Mouse (Mus musculus) adrenal gland, adult (tissue): ENCODE data around the gene Rbak.
"Not testable (repeated sequence)": the region's sequence is repeated elsewhere in the genome, so short reads cannot be mapped to it uniquely, and the experiment has no call there.

ENCODE experiments used
- DNase-seq, 2 experiments: peaks; one replicate each; pipeline ENCODE4 v3.0.0; 2022 to 2023; ENCODE audit warnings: low spot score in 1 of 2; ENCODE audit not compliant: inconsistent age in 2 of 2

Gene Rbak

DNA sequence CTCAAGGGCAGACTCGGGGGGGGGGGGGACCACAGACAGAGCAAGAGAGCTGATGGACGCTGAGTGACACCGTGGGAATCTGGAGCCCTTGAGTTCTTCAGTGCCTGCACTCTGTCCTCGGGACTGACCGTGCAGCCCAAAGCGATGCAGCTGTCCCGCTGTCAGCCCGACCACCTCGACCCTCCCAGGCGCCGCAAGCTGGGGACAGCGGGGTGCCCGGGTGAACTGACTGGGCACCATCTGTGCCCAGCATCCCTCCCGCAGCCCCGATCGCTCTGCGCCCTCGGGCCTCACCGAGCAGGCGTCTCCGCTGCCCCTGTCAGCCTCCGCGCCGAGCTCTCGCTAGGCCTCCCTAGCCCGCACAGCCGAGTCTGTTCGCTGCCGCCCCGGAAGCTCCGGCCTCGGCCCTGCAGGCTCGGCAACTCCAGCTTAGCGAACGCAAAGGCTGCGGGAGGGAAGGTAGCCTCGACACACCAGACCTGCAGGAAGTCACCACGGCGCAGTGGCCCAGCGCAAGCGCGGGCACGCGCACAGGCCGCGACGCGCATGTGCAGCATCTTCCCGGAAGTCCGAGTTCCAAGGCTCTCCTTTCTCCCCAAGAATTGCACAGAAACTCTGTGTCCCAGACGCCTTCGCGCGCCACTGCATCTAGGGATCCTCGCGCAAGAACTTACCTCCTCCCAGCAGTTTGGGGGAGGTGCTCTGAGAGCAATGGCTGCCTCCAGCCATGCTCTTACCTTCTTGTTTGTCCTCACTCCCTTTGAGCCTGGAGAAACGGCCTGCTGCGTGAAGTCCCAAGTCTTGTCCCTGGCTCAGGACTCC is at the start of gene Rbak, which contains the start of gene Spdye4b:
TSS of gene Rbak (minus strand) at position 521 of the 822 bp plus-strand sequence.
TSS of gene Spdye4b (plus strand) at position 763 of the 822 bp plus-strand sequence.
- peak; percentile 96 to 97 for DNase-seq

DNA sequence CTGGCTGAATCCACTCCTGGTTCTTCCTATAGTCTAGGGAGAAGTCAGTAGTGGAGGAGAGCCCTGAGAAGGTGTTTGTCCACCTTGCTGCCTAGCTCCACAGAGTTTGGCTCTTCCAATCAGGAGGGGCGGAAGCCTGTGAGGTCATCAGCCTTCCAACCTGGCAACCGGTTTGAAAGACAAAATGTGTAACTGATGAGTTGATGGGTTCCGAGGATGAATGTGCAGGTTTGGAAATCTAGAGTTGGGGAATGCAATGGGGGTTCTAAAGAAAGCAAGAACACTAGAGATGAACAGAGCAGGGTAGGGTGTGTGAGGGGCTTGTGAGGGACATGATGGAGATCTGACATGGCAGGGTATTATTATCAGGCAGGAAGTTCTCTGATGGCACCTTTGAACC is 46.2 kb upstream of the Rbak start, which contains the start of gene Spdye4a:
TSS of gene Spdye4a (minus strand) at position 101 of the 400 bp plus-strand sequence.
- DNase-seq: no peak

DNA sequence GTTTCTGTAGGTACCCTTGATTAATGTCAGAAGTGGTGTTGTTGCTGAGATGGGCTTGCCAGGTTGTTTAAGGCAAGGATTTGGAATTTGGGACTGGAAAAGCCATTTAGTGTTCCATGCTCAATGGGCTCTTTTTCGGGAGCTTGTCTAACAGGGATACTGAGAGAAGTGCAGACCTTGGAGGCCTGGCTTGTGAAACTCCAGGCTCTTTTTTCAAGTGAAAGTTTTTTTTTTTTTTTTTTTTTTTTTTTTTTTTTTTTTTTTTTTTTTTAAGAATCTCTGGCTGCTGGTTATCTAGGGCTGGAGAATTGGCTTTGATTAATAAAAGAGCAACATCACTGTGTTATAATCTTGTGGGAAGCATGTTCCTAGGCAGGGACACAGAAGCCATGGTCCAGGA is 41.7 kb upstream of the Rbak start:
- DNase-seq: no peak

DNA sequence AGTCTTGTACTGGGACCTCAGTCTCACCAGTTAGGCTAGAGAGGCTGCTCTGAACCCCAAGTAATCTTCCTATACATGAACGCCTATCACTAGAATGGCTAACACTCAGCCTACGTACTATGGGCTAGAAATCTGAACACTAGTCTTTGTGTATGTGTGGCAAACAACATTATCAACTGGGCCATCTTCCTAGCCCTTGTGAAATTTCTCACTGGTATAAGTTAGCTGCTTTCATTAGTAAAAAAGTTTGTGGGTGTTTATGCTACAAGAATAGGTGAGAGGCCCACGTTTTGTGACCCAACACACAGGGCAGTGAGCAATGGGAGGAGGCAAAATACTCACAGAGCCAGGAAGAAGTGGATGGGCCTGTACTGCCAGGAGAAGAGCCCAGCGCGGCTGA is 40.4 kb upstream of the Rbak start:
- DNase-seq: no peak

DNA sequence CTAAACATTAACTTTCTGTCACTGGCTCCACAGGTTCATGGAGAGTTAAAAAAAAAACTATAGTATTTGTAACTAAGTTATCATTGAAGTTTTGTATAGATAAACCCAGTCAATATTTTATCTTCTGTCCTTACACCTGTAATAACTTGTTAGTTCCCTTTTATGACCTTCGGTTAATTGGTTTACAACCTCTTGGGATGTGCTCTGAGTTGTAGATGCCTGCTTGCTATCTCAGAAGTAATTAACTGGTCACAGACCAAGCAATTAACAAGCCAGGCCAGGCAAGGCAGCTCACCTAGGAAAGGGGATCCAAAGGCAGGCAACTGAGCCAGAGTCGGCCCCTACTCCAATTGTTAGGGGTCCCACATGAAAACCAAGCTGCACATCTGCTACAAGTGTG is 33.3 kb upstream of the Rbak start:
- DNase-seq: no peak

DNA sequence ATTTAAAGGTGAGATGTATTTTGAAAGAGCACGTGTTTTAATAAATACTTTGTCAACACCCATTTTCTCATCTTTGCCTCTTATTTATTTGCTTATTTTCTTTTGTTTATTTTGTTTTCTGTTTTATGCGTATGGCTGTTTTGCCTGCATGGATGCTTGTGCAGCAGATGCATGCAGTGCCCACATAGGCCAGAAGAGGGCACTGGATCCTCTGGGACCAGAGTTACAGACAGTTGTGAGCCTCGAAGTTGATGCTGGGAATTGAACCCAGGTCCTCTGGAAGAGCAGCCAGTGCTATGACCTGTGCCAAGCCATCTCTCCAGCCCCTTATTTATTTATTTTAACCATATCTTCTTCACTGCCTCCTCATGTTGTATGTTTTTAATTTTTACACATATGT is 24.4 kb upstream of the Rbak start:
- no peak for DNase-seq

DNA sequence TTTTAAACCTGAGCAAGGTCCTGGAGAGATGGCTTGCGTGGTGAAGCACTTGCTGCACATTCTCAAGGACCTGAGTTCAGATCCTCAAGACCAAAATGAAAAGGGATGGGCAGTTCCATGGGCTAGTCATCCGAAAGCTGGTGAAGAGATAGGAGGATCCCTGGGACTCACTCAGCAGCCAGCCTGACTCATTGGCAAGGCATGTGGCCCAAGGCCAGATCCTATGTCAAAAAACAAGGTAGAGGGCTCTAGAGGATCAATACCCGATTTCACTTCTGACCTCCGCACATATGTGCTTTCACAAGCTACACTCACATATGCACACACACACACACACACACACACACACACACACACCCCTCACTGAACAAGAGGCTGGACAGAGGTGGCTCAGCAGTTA is 15.9 kb upstream of the Rbak start:
- peak; percentile 60 to 76 for DNase-seq

DNA sequence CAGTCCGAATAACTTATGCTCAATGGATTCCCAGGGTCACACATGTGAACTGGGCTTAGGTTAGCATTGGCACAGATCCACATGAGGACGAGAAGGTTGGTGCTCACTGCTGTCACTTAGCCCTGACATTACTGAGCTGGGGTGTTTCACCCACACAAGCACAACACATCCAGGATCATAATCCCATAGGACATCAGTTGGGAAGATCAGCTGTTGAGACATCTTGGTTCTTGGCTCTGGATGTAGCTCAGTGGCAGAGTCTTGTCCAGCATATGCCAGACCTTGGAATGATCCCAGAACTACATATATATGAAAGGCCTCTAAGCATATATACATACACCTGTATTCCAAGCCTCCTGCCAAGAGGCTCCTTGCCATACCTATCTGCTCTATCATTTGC is 14.6 kb upstream of the Rbak start:
- DNase-seq: no peak

DNA sequence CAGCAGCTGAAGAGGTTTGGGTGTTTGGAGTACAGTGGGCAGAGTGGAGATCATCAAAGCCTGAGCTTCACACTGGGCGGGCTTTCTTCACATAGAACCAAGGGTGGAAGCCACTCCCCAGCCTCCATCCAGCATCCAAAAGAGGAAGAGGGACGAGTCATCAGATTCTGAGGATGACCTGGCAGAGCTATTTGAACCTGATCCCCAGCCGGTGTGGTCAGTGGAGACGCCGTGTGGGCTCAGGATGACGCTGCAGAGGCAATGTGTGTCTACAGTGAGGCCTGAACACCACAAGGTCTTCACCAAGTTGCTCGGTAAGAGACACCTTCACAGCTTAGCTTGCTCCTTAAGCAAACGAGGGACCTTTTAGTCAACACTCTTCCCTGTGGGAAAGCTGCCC is 14.2 kb upstream of the Rbak start:
- not testable (repeated sequence) for DNase-seq

DNA sequence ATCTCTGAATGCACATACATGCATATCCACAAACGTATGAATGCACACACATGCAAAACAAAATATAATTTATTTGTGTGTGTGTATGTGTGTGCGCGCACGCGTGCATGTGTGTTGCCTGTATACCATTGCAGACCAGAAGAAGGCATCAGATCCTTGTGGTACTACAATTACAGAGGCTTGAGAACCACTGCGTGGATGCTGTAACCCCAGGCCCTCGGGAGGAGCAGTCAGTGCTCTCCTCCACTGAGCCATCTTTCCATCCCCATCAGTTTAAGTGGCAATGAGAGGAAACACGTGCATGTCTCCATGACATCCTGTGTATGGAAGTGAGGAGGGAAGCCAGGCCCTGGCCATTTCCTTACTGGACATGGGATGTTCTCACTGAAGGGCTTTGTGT is 12.2 kb upstream of the Rbak start:
- DNase-seq: no peak

DNA sequence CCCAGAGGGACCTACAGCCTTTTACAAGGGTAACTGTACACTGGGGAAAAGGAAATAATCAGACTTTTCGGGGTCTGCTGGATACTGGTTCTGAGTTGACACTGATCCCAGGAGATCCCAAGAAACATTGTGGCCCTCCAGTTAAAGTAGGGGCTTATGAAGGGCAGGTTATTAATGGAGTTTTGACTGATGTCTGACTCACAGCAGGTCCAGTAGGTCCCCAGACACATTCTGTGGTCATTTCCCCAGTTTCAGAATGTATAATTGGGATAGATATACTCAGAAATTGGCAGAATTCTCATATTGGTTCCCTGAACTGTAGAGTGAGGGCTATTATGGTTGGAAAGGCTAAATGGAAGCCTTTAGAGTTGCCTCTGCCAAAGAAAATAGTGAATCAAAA is 7.4 kb upstream of the Rbak start:
- not testable (repeated sequence) for DNase-seq

DNA sequence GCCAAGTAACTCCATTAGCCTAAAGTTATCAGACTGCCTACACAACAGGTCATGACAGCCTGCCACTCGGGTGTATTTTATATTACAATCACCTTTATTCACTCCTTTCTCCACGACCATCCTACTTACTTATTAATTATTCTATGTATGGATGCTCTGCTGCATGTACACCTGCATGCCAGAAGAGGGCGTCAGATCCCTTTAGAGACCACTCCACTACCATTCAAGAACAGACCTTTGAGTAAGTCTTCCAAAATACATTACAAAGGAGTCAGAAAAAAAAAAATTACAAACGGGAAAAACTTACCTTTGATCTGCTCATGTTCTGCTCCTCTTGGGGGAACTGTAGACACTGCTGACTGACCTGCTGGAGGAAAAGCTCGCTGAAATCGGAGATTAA is 1.4 kb downstream of the Rbak start:
- DNase-seq: peak in 1 of 2 experiments; percentile 51

DNA sequence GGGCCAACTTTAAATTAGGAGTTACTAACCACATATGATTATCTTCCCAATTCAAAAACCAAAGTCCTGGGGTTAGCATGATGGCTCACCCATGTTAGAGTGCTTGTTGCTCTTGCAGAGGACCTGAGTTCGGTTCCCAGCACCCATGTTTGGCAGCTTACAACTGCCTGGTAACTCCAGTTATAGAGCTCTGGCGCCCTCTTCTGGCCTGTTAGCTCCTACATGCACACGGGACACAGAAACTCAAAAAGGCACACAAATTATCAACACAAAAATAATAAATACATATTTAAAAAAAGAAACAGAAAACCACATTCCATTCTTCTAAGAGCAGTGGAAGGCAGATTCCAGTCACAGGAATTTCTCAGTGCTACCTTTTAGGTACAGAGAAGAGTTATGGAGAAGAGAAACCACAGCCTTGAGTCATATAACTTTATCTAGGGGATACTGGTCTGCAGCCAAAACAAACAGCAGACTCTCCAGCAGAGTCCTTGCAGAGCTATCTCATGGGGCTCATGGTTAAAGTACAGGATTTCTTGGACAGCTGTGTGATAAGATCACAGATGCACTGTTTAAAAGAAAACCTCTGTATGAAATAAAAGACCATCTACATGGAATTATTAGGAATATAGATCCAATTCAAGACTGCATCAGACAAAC is 2.9 kb downstream of the Rbak start:
- DNase-seq: peak; percentile 55 to 75

DNA sequence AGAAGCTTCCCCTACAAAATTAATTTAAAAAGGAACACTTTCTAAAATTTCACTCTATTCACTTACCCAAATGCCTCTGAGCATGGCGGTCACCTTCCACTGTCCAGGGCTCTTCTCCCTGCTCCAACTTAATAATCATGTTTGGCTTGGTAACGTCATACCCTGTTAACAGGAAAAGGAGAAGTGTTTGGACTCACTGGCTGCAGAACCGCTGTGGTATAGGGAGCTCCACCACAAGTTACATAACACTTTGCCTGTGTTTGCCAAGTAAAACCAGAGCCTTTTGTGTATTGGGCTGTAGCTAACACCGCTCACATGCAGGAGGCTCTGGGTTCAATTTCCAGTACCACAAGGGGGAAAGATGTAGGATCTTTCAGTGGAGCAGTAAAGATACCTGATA is 4.6 kb downstream of the Rbak start:
- no peak for DNase-seq

DNA sequence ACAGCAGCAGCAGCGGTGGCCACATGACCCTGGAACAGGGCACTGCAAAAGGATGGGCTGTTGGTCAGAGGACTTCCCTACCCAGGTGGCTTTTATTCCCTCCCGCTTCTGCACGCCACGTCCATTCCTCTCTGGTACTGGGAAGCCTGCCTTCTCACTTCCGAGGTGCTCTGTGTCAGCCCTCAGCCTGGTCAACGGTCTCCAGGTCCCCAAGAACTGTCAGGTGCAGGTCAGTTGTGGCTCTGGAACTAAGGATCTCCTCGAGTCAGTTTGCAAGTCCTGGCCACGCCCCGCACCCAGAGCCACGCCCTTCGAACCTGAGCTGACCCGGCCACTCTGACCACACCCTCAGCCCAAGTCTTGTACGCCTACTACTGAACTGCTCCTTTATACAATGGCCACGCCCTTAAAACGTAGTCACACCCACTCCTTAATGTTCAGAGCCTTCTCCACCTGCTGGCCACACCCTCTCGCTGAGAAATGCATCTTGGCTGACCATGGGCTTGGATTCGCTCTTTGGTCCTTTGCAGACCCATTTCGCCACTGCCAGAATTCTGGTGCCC is 15.0 kb downstream of the Rbak start:
- DNase-seq: no peak

DNA sequence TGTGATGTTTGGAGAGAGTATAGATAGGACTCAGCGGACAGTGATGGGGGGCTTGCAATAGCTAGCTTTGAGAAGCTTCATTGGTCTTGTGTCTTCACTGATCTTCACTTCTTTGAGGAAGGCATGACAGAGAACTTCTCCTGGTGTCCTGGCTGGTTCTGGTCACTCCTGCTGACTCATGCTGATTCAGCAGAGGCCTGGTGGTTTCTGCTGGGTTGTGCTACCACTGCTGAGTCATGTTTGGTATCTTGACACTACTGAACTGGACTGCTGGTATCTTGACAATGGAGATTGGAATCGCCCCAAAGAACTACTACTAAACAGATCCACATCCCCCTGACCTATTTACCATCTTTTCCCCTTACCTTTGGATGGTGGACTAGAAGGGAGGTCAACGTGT is 25.0 kb downstream of the Rbak start:
- no peak for DNase-seq

DNA sequence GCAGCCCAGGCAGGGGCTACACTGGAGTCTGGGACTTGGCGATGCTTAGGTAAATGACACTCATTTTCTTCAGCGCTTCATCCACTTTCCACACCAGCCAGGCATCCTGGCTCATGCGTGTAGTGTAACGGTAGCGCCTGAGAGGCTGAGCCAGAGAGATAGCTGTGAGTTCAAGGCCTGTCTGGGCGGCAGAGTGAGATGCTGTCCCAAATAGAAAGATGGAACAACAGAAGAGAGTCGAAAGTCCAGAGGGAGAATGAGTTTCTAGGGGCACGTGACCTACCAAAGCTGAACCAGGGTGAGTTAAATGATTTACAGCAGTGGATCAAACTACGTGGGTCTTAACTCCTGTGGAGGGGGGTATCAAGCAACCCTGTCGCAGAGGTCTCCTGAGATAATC is 26.8 kb downstream of the Rbak start:
- DNase-seq: no peak

DNA sequence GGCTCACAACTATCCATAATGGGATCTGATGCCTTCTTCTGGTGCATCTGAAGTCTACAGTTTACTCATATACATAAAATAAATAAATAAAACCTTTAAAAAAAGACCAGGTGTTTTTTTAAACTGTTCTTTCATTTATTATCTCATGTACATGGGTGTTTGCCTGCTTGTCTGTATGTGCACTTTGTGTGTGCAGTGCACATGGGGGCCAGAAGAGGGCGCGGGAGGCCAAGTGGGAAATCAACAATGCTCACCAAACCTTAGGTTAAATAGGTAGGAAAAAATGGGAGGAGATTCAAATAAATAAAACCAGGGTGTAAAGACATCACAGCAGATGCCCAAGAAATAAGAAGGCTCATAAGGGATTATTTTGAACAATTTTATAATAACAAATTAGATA is 30.5 kb downstream of the Rbak start:
- DNase-seq: no peak

DNA sequence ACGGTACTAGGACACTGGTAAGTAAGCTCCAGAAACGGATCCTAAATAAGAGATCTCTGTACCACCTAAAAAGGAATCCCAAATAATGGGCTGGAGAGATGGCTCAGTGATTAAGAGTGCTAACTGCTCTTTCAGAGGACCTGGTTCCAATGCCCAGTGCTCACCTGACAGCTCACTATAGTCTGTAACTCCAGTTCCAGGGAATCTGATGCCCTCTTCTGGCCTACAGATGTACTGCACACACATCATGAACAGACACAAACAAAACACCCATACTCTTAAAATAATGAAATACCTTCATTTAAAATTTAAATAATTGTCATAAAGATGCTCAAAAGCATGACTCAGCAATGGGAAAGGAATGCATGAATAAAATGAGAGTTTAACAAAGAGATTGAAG is 31.0 kb downstream of the Rbak start:
- no peak for DNase-seq

DNA sequence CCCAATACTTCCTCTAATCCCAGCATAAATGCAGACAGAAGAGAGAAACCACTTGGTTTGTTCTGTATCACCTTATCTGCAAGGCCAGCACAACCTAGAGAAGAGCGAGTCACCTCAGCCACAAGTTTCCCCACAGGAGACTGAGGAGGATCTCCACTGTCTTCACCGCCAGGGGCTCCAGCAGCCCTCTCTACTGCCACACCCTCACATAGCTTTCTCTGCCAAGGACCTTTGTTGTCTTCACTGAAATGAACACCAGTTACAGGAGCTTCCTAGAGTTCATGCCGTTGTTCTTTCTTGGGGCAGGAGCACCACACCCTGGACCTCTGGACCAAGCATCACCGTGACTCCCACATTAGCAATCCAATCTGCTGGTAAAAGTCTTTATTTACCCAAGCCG is 31.9 kb downstream of the Rbak start:
- DNase-seq: no peak

DNA sequence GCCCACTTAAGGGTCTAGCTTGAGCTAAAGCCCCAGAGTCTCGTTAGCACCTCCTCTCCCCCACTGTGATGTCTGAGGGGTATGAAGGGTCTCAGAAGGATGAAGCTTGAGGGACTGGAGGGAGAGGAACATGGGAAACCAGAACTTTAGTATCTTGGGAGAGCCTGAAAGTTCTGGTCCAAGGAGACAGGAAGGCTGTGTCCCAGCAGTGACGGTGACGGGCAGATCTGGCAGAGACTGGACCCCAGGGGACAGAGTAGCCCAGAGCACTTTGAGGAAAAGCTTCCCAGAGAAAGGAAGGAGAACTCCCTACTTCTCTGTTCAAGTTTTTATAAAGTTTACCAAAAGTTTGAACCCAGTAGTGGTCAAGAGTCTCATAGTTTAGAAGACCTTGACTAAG is 33.1 kb downstream of the Rbak start, which contains the start of gene Olfr718-ps1:
TSS of gene Olfr718-ps1 (minus strand) at position 101 of the 400 bp plus-strand sequence.
- DNase-seq: no peak

DNA sequence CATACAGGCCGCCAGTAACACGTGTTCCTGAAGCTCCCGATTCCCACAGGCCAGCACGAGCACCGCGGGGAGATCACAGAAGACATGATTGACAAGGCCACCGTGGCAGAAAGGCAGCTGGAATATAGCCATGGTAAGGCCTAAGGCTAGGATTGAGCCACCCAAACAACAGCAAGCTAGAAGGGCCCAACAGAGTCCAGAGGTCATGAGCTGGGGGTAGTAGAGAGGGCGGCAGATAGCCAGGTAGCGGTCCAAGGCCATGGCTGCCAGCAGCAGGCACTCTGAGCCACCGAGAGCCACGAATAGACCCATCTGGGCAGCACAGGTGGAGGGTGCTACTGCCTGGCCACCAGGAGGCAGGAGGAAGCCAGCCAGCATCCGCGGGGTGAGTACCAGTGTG is 43.0 kb downstream of the Rbak start:
- DNase-seq: peak in 1 of 2 experiments; percentile 32
